Mouse (Mus musculus) CH12.LX (cell line): Measurements from ENCODE around the gene Micall2. TPM values are rescaled to one million over a fixed set of nuclear protein-coding genes. Genes with fewer than 3 reads are reported as not detected.

ENCODE experiments used
- DNase-seq: peaks from one replicate; pipeline ENCODE4 v3.0.0-alpha.2; 2013; ENCODE audit errors: extremely low read depth
- H3K27ac ChIP-seq: 2 replicates; pipeline ENCODE4 v1.5.1; 2012; ENCODE audit warnings: low read depth, mild to moderate bottlenecking, control low read depth, moderate library complexity; ENCODE audit not compliant: insufficient read depth
- H3K27me3 ChIP-seq: replicated peaks from 2 replicates; pipeline ENCODE3; 2012; ENCODE audit warnings: inconsistent platforms
- H3K36me3 ChIP-seq, 2 experiments: replicated peaks in 1 of 2; 2 replicates each; pipeline versions ENCODE3 to v1.6.1; 2012; ENCODE audit warnings: inconsistent platforms in 1 of 2, low read length in 1 of 2, mild to moderate bottlenecking in 1 of 2, mixed read lengths in 1 of 2, moderate library complexity in 1 of 2; ENCODE audit not compliant: control insufficient read depth in 1 of 2, insufficient read depth in 1 of 2
- H3K4me1 ChIP-seq, 2 experiments: 2 replicates each; pipeline ENCODE4 v1.6.1; 2012; ENCODE audit warnings: inconsistent platforms in 1 of 2, moderate library complexity in 1 of 2; ENCODE audit not compliant: insufficient read depth in 2 of 2, control insufficient read depth in 1 of 2
- H3K4me2 ChIP-seq: 2 replicates; pipeline ENCODE4 v1.6.1; 2012; ENCODE audit warnings: low read depth, mild to moderate bottlenecking, control low read depth; ENCODE audit not compliant: poor library complexity, insufficient read depth, severe bottlenecking
- H3K4me3 ChIP-seq, 3 experiments: fragments of 150-350 bp in 1 of 3; sonication (generic) in 1 of 3; replicated peaks in 1 of 3; 2 replicates each; pipeline versions ENCODE3 to v1.5.1; 2011 to 2012; ENCODE audit warnings: low read depth in 2 of 3, low read length in 2 of 3, mild to moderate bottlenecking in 2 of 3, moderate library complexity in 2 of 3, control low read depth in 1 of 3, improper control_type of control experiment in 1 of 3, inconsistent platforms in 1 of 3, mixed read lengths in 1 of 3; ENCODE audit not compliant: poor library complexity in 1 of 3
- H3K79me2 ChIP-seq: replicated peaks from 2 replicates; pipeline ENCODE4 v1.6.1; 2012; ENCODE audit warnings: mild to moderate bottlenecking, moderate library complexity; ENCODE audit not compliant: control insufficient read depth, poor library complexity, insufficient read depth, severe bottlenecking; ENCODE audit errors: extremely low read depth
- H3K9ac ChIP-seq: 2 replicates; pipeline ENCODE4 v1.6.1; 2012; ENCODE audit warnings: low read depth, mild to moderate bottlenecking, control low read depth, moderate library complexity; ENCODE audit not compliant: insufficient read depth
- H3K9me3 ChIP-seq: replicated peaks from 2 replicates; pipeline ENCODE3; 2012; ENCODE audit warnings: low read length, inconsistent platforms, mixed read lengths
- BHLHE40 ChIP-seq: IDR thresholded peaks from 2 replicates; pipeline ENCODE4 v1.6.1; 2011; ENCODE audit warnings: mild to moderate bottlenecking, low read depth, low read length, improper control_type of control experiment
- CHD1 ChIP-seq: IDR thresholded peaks from 2 replicates; pipeline ENCODE4 v1.6.1; 2012; ENCODE audit warnings: low read depth, low read length, improper control_type of control experiment, inconsistent platforms
- CHD2 ChIP-seq: IDR thresholded peaks from 2 replicates; pipeline ENCODE4 v1.6.1; 2011; ENCODE audit warnings: low read length, improper control_type of control experiment
- E2F4 ChIP-seq: IDR thresholded peaks from 2 replicates; pipeline ENCODE4 v1.6.1; 2011; ENCODE audit warnings: low read depth, low read length, improper control_type of control experiment; ENCODE audit not compliant: insufficient replicate concordance
- ELF1 ChIP-seq: IDR thresholded peaks from 2 replicates; pipeline ENCODE4 v1.6.1; 2014; ENCODE audit warnings: low read depth, mild to moderate bottlenecking, inconsistent platforms, low read length, improper control_type of control experiment
- EP300 ChIP-seq: IDR thresholded peaks from 2 replicates; pipeline ENCODE4 v1.6.1; 2011; ENCODE audit warnings: low read length, improper control_type of control experiment
- ETS1 ChIP-seq: conservative IDR thresholded peaks from 2 replicates; pipeline ENCODE4 v1.6.1; 2012; ENCODE audit warnings: low read depth, mild to moderate bottlenecking, inconsistent platforms, low read length, improper control_type of control experiment, moderate library complexity
- GABPA ChIP-seq: IDR thresholded peaks from 2 replicates; pipeline ENCODE4 v1.6.1; 2012; ENCODE audit warnings: low read depth, low read length, improper control_type of control experiment, inconsistent platforms; ENCODE audit not compliant: insufficient replicate concordance
- HCFC1 ChIP-seq: IDR thresholded peaks from 2 replicates; pipeline ENCODE4 v1.6.1; 2012; ENCODE audit warnings: low read depth, mild to moderate bottlenecking, inconsistent platforms, low read length, improper control_type of control experiment
- IRF4 ChIP-seq: IDR thresholded peaks from 2 replicates; pipeline ENCODE4 v1.6.1; 2014; ENCODE audit warnings: low read depth, mild to moderate bottlenecking, inconsistent platforms, low read length, improper control_type of control experiment
- JUN ChIP-seq: IDR thresholded peaks from 2 replicates; pipeline ENCODE4 v1.6.1; 2011; ENCODE audit warnings: low read depth, mild to moderate bottlenecking, low read length, improper control_type of control experiment, moderate library complexity; ENCODE audit not compliant: insufficient read depth
- KAT2A ChIP-seq: IDR thresholded peaks from 2 replicates; pipeline ENCODE4 v1.6.1; 2012; ENCODE audit warnings: low read length, improper control_type of control experiment, inconsistent platforms; ENCODE audit not compliant: insufficient replicate concordance
- MAFK ChIP-seq: IDR thresholded peaks from 2 replicates; pipeline ENCODE4 v1.6.1; 2011; ENCODE audit warnings: low read length, improper control_type of control experiment; ENCODE audit not compliant: insufficient replicate concordance
- MAX ChIP-seq: IDR thresholded peaks from 2 replicates; pipeline ENCODE4 v1.6.1; 2011; ENCODE audit warnings: low read length, improper control_type of control experiment
- MAZ ChIP-seq: IDR thresholded peaks from 2 replicates; pipeline ENCODE4 v1.6.1; 2012; ENCODE audit warnings: low read depth, mild to moderate bottlenecking, inconsistent platforms, low read length, improper control_type of control experiment, moderate library complexity
- MEF2A ChIP-seq: IDR thresholded peaks from 2 replicates; pipeline ENCODE4 v1.6.1; 2014; ENCODE audit warnings: low read depth, mild to moderate bottlenecking, inconsistent platforms, low read length, improper control_type of control experiment, borderline replicate concordance
- MXI1 ChIP-seq: IDR thresholded peaks from 2 replicates; pipeline ENCODE4 v1.6.1; 2011; ENCODE audit warnings: mild to moderate bottlenecking, low read depth, low read length, improper control_type of control experiment
- MYC ChIP-seq: IDR thresholded peaks from 2 replicates; pipeline ENCODE4 v1.6.1; 2011; ENCODE audit warnings: low read depth, mild to moderate bottlenecking, improper control_type of control experiment, low read length
- NELFE ChIP-seq: IDR thresholded peaks from 2 replicates; pipeline ENCODE4 v1.6.1; 2011; ENCODE audit warnings: low read depth, low read length, improper control_type of control experiment
- NRF1 ChIP-seq: IDR thresholded peaks from 2 replicates; pipeline ENCODE4 v1.6.1; 2014; ENCODE audit warnings: low read depth, mild to moderate bottlenecking, inconsistent platforms, low read length, improper control_type of control experiment, moderate library complexity
- PAX5 ChIP-seq: IDR thresholded peaks from 2 replicates; pipeline ENCODE4 v1.6.1; 2012; ENCODE audit warnings: low read length, inconsistent platforms, mixed read lengths
- POLR2A ChIP-seq: IDR thresholded peaks from 2 replicates; pipeline ENCODE4 v1.6.1; 2011; ENCODE audit warnings: low read depth, mild to moderate bottlenecking, improper control_type of control experiment, low read length
- POLR2AphosphoS2 ChIP-seq: IDR thresholded peaks from 2 replicates; pipeline ENCODE4 v1.6.1; 2011; ENCODE audit warnings: low read depth, low read length, improper control_type of control experiment
- RAD21 ChIP-seq: IDR thresholded peaks from 2 replicates; pipeline ENCODE4 v1.6.1; 2011; ENCODE audit warnings: low read depth, mild to moderate bottlenecking, low read length, improper control_type of control experiment, moderate library complexity
- SIN3A ChIP-seq: IDR thresholded peaks from 2 replicates; pipeline ENCODE4 v1.6.1; 2012; ENCODE audit warnings: low read length, improper control_type of control experiment, inconsistent platforms
- SMC3 ChIP-seq: IDR thresholded peaks from 2 replicates; pipeline ENCODE4 v1.6.1; 2011; ENCODE audit warnings: low read depth, low read length, improper control_type of control experiment
- TBP ChIP-seq: conservative IDR thresholded peaks from 2 replicates; pipeline ENCODE4 v1.6.1; 2011; ENCODE audit warnings: low read depth, low read length, improper control_type of control experiment
- TCF12 ChIP-seq: IDR thresholded peaks from 2 replicates; pipeline ENCODE4 v1.6.1; 2014; ENCODE audit warnings: low read depth, mild to moderate bottlenecking, inconsistent platforms, low read length, improper control_type of control experiment
- UBTF ChIP-seq: IDR thresholded peaks from 2 replicates; pipeline ENCODE4 v1.6.1; 2012; ENCODE audit warnings: low read depth, mild to moderate bottlenecking, inconsistent platforms, low read length, improper control_type of control experiment, moderate library complexity
- USF1 ChIP-seq: IDR thresholded peaks from 2 replicates; pipeline ENCODE4 v1.6.1; 2014; ENCODE audit warnings: low read depth, mild to moderate bottlenecking, inconsistent platforms, low read length, improper control_type of control experiment
- USF2 ChIP-seq: conservative IDR thresholded peaks from 2 replicates; pipeline ENCODE4 v1.6.1; 2011; ENCODE audit warnings: low read depth, low read length, improper control_type of control experiment
- ZC3H11A ChIP-seq: IDR thresholded peaks from 2 replicates; pipeline ENCODE4 v1.6.1; 2012; ENCODE audit warnings: low read depth, mild to moderate bottlenecking, inconsistent platforms, low read length, improper control_type of control experiment
- ZMIZ1 ChIP-seq: IDR thresholded peaks from 2 replicates; pipeline ENCODE4 v1.6.1; 2012; ENCODE audit warnings: low read depth, mild to moderate bottlenecking, inconsistent platforms, low read length, improper control_type of control experiment
- ZNF384 ChIP-seq: IDR thresholded peaks from 2 replicates; pipeline ENCODE4 v1.6.1; 2012; ENCODE audit warnings: low read depth, low read length, improper control_type of control experiment, inconsistent platforms
- dilution Hi-C: fragments of 300-500 bp; cut with MboI; formaldehyde crosslinking; loops from 2 replicates; pipeline ENCODE4 v1.14.3; 2020; ENCODE audit warnings: low sequenced_read_pairs; ENCODE audit not compliant: extremely low pct_unique_long_range_greater_than_20kb, extremely low pct_ligation_motif_present
- in situ Hi-C: fragments of 300-500 bp; cut with MboI; formaldehyde crosslinking; loops from 3 replicates; pipeline ENCODE4 v1.14.3; 2019; ENCODE audit warnings: low sequenced_read_pairs, low pct_ligation_motif_present, low pct_unique_long_range_greater_than_20kb, mixed read lengths
- polyA plus RNA-seq: library from polyadenylated mRNA; unstranded; fragments of >175 nt; gene quantifications from 2 replicates; pipeline ENCODE4 v1.2.1, GENCODE M21; 2012; ENCODE audit warnings: low read depth; ENCODE audit not compliant: insufficient read length
- total RNA-seq, 2 experiments: library from RNA; depleted of rRNA; stranded (reverse); fragments of 300-350 nt in 1 of 2; fragments of >200 nt in 1 of 2; gene quantifications; 2 replicates each; pipeline ENCODE4 v1.2.3; 2012 to 2014

Gene Micall2
- total and polyA plus RNA-seq, 3 experiments = 1.3 to 3.0 (median 1.7) TPM

- in situ Hi-C loops (no loop called here), dilution Hi-C loops (no loop called here)
- Histone ChIP-seq H3K9ac (peak overlapping the region; percentile 7; the same call in 1 of the 2 replicates), H3K36me3 (peaks cover 0 to 26% of the 10 kb centered on the region in 2 experiments), H3K9me3 (no peaks in the 10 kb centered on the region), H3K4me1 (peaks cover 25 to 61% of the 10 kb centered on the region in 2 experiments), H3K27me3 (no peaks in the 10 kb centered on the region), H3K79me2 (no peaks in the 10 kb centered on the region), H3K27ac (peak overlapping the region; percentile 81), H3K4me3 (peak overlapping the region; percentile 26 to 52 (median 31)), H3K4me2 (peak overlapping the region; percentile 26)
- DNase-seq = peak; percentile 75
- TF ChIP-seq ZMIZ1 (no peak), MAFK (no peak), BHLHE40 (peak; percentile 74), TCF12 (peak; percentile 75; the same call in 1 of the 2 replicates), USF1 (no peak), POLR2A (0 out of 2 replicates have a peak, but pooled peaks have one; percentile 3), ZNF384 (no peak), MYC (0 out of 2 replicates have a peak, but pooled peaks have one; percentile 52), MAZ (no peak), POLR2AphosphoS2 (no peak), ZC3H11A (no peak), USF2 (no peak), TBP (no peak), MXI1 (peak; percentile 57), SMC3 (no peak), MEF2A (peak; percentile 66; the same call in 1 of the 2 replicates), CHD1 (peak; percentile 100), E2F4 (no peak), GABPA (no peak), PAX5 (no peak), SIN3A (peak; percentile 86; the same call in 1 of the 2 replicates), EP300 (peak; percentile 68), NELFE (no peak), CHD2 (no peak), HCFC1 (peak; percentile 34; the same call in 1 of the 2 replicates), ELF1 (0 out of 2 replicates have a peak, but pooled peaks have one; percentile 1), UBTF (no peak), MAX (peak; percentile 58), KAT2A (0 out of 2 replicates have a peak, but pooled peaks have one; percentile 61), JUN (no peak), ETS1 (peak; percentile 44), IRF4 (peak; percentile 72), RAD21 (no peak), NRF1 (peak; percentile 35; the same call in 1 of the 2 replicates)
Observed at GRCm38 (mm10) chr5:139723113-139723512, 13.0 kb downstream of the Micall2 start.
